Mouse (Mus musculus): ENCODE data around the gene Tcp11. TPM values are rescaled to one million over a fixed set of nuclear protein-coding genes. Genes with fewer than 3 reads are reported as not detected.

Gene Tcp11
- polyA plus RNA-seq (2012; rRNA removed) = 0.68 and 1.00 TPM in 2 replicates

GRCm38 (mm10) chr17:28080045-28080816 lies at the start of gene Tcp11:
Tcp11 (minus strand) TSS chr17:28080639.

Other genes starting within 250 kb of the Tcp11 start
- 65.4 and 93.7 TPM in 2 replicates for gene Snrpc, start 242.5 kb downstream of the Tcp11 start, polyA plus RNA-seq (2012; rRNA removed)
- gene Uhrf1bp1, start 224.2 kb downstream of the Tcp11 start, polyA plus RNA-seq (2012; rRNA removed) = 1.7 and 2.3 TPM in 2 replicates
- 23.8 and 24.3 TPM in 2 replicates for gene Anks1, start 171.3 kb downstream of the Tcp11 start, polyA plus RNA-seq (2012; rRNA removed)
- gene Taf11, start 170.8 kb downstream of the Tcp11 start, polyA plus RNA-seq (2012; rRNA removed) = 2.0 and 2.3 TPM in 2 replicates
- 0.42 and 1.0 TPM in 2 replicates for gene Scube3, start 61.5 kb upstream of the Tcp11 start, polyA plus RNA-seq (2012; rRNA removed)
- 39.0 and 39.4 TPM in 2 replicates for gene Zfp523, start 96.5 kb upstream of the Tcp11 start, polyA plus RNA-seq (2012; rRNA removed)
- 4.4 and 6.3 TPM in 2 replicates for gene Def6, start 127.1 kb upstream of the Tcp11 start, polyA plus RNA-seq (2012; rRNA removed)
- gene Ppard, start 152.1 kb upstream of the Tcp11 start, polyA plus RNA-seq (2012; rRNA removed) = 54.9 and 58.3 TPM in 2 replicates
- 10.3 and 13.1 TPM in 2 replicates for gene Fance, start 232.9 kb upstream of the Tcp11 start, polyA plus RNA-seq (2012; rRNA removed)
- gene Rpl10a, start 247.8 kb upstream of the Tcp11 start, polyA plus RNA-seq (2012; rRNA removed) = 1,443 and 1,665 TPM in 2 replicates

Data from stomach, adult 2 months (tissue).